Mouse (Mus musculus): Measurements from ENCODE around the gene Nelfb. TPM values are rescaled to one million over a fixed set of nuclear protein-coding genes. Genes with fewer than 3 reads are reported as not detected.
A peak's percentile ranks its signal among the peaks of the same experiment; 100 is the strongest.

The Nelfb gene
- polyA plus RNA-seq, 1 experiment from 2014 or later = 126 TPM

DNA sequence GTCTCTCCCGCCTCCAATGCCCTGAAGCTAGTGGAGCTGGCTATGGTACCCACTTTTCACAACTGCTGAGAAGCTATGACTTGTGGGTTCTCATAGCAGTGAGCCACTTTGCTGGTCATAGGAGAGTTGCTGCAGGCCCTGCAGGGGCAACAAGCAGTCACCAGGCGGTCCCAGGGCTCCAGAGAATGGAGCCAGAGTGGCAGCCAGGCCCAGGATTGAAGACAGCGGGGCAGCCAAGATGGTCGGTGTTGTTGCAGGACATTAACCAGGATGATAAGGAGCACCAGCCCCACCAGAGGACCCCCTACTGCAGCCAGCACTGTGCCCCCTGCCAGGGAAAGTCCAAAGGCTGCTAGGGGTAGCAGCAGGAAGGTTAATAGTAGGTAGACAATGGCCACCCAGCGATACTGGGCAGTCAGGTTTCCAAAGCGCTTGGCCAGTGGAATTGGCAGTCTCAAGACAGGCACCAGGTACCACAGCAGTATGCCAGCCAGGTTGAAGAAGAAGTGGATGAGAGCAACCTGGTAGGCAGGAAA lies 17.8 kb upstream of the Nelfb start:
- 67% methylated on average over 6 of the region's 6 CpGs for WGBS
- no peaks in the 10 kb centered on the region for H3K9me3 ChIP-seq
- no peak for ATAC-seq (replicated peaks)
- peak overlapping the region; percentile 28; the same call in 1 of the 2 replicates for H3K4me2 ChIP-seq
- no peak overlapping the region for H3K9ac ChIP-seq
- H3K4me3 ChIP-seq = no peak overlapping the region
- no peaks in the 10 kb centered on the region for H3K27me3 ChIP-seq (replicated peaks)
- H3K27ac ChIP-seq = no peak overlapping the region
- no peaks in the 10 kb centered on the region for H3K36me3 ChIP-seq (replicated peaks)
- peaks cover 12% of the 10 kb centered on the region for H3K4me1 ChIP-seq

DNA sequence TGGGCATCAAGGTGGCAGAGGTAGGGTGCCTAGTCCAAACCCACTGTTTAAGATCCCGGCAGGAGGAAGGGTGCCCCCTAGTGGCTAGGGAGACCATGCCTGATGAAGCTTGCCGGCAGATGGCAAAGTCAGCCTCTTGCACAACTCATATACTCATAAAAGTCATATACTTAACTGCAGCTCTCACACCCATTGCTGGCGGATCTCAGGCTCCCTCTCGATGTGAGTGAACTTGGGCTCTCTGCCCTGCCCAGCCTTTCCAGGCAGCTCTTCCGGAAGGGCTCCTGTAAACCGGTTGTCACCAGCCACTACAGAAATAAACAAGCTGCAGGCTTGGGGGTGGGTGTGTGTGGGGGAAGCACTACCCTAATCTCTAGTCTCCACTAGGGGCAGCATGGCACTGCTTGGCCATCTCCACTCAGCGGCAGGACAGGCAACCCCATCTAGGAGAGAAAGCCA lies 17.2 kb upstream of the Nelfb start:
- Histone ChIP-seq H3K27ac (peak overlapping the region; percentile 44), H3K4me1 (peaks cover 16% of the 10 kb centered on the region), H3K36me3 (replicated peaks) (no peaks in the 10 kb centered on the region), H3K27me3 (replicated peaks) (no peaks in the 10 kb centered on the region), H3K9ac (no peak overlapping the region), H3K9me3 (no peaks in the 10 kb centered on the region), H3K4me3 (no peak overlapping the region), H3K4me2 (peak overlapping the region; percentile 28; the same call in 1 of the 2 replicates)
- no peak for ATAC-seq (replicated peaks)
- WGBS = under 1% methylated on average over 7 of the region's 7 CpGs

DNA sequence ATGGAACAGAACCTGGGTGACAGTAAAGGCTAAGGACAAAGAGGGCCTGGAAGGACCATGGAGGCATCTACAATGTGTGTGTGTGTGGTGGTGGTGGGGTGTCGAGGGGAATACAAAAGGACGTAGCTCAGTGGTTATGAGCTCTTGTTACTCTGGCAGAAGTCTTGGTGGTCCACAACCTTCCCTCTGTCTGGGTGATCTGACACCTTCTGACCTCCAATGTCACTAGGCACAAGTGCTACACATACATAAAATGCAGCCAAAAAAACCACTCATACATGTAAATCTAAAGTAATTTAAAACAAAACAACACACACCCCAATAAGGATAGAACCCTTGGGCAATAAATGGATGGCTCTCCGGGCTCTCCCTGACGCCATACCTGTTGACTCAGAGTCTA lies 16.1 kb upstream of the Nelfb start:
- ATAC-seq (replicated peaks) = no peak
- Histone ChIP-seq H3K4me1 (peaks cover 20% of the 10 kb centered on the region), H3K9me3 (no peaks in the 10 kb centered on the region), H3K27me3 (replicated peaks) (no peaks in the 10 kb centered on the region), H3K4me3 (no peak overlapping the region), H3K36me3 (replicated peaks) (no peaks in the 10 kb centered on the region), H3K4me2 (no peak overlapping the region), H3K27ac (no peak overlapping the region), H3K9ac (no peak overlapping the region)
- WGBS = 94% methylated on average over 4 of the region's 4 CpGs

DNA sequence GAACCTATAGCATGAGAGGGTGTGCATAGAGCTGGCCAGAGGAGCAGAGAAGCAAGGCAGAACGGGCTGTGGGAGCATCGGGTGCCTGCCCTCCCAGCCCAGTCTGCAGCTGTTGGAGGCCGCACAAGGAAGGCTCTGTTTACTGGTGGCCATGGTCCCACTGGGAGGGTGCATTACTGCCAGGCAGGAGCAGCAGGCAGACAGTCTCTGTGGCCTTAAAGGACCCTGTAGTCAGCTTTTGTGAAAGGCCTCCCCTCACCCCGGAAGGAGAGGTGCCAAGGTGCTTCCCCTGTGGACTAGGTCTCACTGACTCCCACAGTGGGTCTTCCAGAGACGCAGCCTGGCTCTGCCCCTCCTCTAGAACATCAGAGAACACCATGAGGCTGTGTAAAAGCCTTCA lies 15.6 kb upstream of the Nelfb start:
- H3K36me3 ChIP-seq (replicated peaks) = no peaks in the 10 kb centered on the region
- no peaks in the 10 kb centered on the region for H3K27me3 ChIP-seq (replicated peaks)
- no peak overlapping the region for H3K9ac ChIP-seq
- no peak overlapping the region for H3K27ac ChIP-seq
- WGBS = 83% methylated on average over 5 of the region's 5 CpGs
- no peak overlapping the region for H3K4me3 ChIP-seq
- H3K4me2 ChIP-seq = no peak overlapping the region
- H3K9me3 ChIP-seq = no peaks in the 10 kb centered on the region
- peaks cover 20% of the 10 kb centered on the region for H3K4me1 ChIP-seq
- ATAC-seq (replicated peaks) = no peak

DNA sequence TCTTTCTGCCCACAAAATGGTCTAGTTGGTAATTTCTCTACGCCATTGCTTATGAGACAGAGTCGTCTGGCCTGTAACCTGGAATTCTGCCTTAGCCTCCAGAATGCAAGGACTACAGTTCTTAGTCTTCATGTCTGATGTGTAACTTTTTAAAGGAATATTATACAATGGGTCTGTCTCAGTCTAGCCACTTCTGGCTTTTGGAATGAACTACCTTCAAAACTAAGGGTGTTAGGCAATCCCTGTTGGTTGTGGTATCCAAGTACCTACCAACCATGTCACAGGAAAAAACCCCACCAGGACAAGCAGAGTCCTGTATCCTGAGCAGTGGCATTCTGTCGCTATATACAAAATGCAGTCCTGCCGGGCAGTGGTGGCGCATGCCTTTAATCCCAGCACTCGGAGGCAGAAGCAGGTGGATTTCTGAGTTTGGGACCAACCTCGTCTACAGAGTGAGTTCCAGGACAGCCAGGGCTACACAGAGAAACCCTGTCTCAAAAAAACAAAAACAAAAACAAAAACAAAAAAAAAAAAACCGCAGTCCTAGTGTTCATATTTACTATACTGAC lies 14.6 kb upstream of the Nelfb start:
- ATAC-seq (replicated peaks) = no peak
- H3K9ac ChIP-seq = no peak overlapping the region
- H3K9me3 ChIP-seq = no peaks in the 10 kb centered on the region
- H3K36me3 ChIP-seq (replicated peaks) = no peaks in the 10 kb centered on the region
- 0 out of 2 replicates have a peak overlapping the region, but pooled peaks have one; percentile 99 for H3K27ac ChIP-seq
- H3K27me3 ChIP-seq (replicated peaks) = no peaks in the 10 kb centered on the region
- H3K4me2 ChIP-seq = peak overlapping the region; percentile 51; the same call in 1 of the 2 replicates
- peaks cover 20% of the 10 kb centered on the region for H3K4me1 ChIP-seq
- WGBS = 71% methylated on average over 8 of the region's 8 CpGs
- H3K4me3 ChIP-seq = no peak overlapping the region; the same call in 1 of the 2 replicates

DNA sequence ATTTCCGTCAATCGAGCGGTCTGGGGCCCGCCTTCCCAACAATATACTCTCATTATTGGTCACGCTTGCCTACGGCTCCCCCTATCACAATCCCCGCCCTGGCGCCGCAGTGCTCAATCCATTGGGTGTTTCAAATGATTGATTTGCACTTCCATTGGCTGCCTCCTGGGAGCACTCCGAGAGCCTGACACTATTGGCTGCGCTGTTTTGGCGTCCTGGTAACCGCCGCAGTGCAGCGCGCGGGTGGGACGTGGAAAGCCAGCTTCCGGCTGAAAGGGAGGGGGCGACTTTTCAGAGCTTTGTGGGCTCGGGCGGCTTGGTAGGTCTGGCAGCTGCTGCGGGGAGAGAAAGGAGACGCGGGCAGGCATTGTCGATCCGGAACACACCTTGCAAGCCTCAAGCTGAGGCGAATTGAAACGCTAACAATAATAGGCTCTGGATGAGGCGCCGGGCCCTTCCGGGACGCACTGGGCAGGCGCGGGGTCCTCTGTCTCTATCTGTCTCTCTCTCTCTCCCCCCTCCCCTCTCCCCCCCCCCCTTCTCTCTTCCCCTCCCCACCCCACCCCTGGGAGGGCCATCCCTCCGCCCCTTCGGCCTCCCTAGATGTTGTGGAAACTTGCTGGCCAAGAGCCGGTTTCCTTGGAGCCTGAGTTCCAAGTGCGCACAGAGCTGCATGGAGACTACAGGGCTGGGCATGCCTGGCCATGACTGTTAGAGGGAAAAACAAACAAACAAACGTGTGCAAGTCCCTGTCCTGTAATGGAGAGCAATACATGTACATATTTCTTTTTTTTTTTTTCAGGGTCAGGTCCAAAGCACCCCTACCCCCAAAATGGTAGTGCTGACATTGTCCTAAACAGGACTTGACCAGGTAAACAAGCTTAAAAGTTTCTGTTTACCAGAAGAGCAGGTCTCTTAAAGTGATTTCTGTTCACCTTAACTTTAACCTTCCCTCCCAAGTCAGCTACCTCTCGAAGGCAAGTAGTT lies 13.8 kb upstream of the Nelfb start:
- Histone ChIP-seq H3K9me3 (no peaks in the 10 kb centered on the region), H3K36me3 (replicated peaks) (no peaks in the 10 kb centered on the region), H3K27ac (peak overlapping the region; percentile 99), H3K4me3 (peak overlapping the region; percentile 61), H3K9ac (peak overlapping the region; percentile 77), H3K4me2 (peak overlapping the region; percentile 51), H3K4me1 (peaks cover 20% of the 10 kb centered on the region), H3K27me3 (replicated peaks) (no peaks in the 10 kb centered on the region)
- 2% methylated on average over 41 of the region's 41 CpGs for WGBS
- ATAC-seq (replicated peaks) = peak; percentile 97

DNA sequence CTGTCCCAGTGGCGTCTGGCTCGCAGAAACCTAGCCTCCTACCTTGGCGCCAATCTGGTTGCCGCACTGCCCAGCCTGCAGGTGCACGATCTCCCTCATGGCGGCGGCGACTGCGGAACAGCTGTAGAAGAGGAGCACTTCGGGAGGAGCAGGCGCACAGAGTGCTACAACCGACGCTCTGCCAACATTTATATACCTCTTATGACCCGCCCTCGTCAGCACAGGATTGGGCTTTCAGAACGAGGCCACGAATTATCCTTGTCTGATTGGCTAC lies 13.1 kb upstream of the Nelfb start, which contains the start of gene Tubb4b:
Tubb4b (minus strand) TSS at position 211 of the 274 bp plus-strand sequence.
- 0% methylated on average over 17 of the region's 17 CpGs for WGBS
- H3K27me3 ChIP-seq (replicated peaks) = no peaks in the 10 kb centered on the region
- H3K9ac ChIP-seq = peak within 1 kb of the TSS; percentile 89
- H3K27ac ChIP-seq = peak within 1 kb of the TSS; percentile 99
- no peak for ATAC-seq (replicated peaks)
- H3K9me3 ChIP-seq = no peaks in the 10 kb centered on the region
- H3K4me2 ChIP-seq = peak within 1 kb of the TSS; percentile 90
- peak within 1 kb of the TSS; percentile 98 for H3K4me3 ChIP-seq
- H3K4me1 ChIP-seq = peaks cover 20% of the 10 kb centered on the region
- H3K36me3 ChIP-seq (replicated peaks) = no peaks in the 10 kb centered on the region

DNA sequence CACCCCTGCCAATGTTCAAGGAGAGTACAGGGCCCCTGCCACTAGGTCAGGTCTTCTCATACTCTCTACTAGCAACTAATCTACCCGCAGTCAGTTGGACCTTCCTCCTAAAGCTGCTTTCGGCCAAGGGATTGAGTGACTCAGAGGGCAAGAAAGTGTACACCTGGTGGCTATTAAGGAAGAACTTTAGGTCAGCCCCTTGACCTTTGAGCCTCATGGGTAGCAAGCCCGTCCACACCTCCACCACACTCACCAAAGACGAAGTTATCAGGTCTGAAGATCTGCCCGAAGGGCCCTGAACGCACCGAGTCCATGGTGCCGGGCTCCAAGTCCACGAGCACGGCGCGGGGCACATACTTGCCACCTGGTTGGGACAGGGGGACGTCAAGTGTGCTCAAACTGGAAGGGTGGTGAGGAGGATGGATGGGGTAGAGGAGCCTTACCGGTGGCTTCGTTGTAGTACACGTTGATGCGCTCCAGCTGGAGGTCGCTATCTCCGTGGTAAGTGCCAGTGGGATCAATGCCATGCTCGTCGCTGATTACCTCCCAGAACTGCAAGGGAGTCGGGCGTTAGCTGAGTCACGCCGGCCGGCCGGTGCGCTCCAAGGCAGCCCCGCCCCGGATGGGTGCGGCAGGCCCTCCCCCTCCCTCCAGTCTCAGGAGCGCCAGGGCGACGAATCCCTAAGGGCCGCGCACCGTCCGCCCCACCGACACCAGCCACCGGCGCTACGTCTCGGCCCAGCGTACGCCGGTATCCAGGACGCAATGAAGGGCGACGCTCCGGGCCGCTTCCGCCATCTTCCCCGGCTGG lies 12.6 kb upstream of the Nelfb start:
- 2% methylated on average over 53 of the region's 53 CpGs for WGBS
- Histone ChIP-seq H3K27me3 (replicated peaks) (no peaks in the 10 kb centered on the region), H3K27ac (peak overlapping the region; percentile 92), H3K4me1 (peaks cover 19% of the 10 kb centered on the region), H3K4me2 (peak overlapping the region; percentile 90), H3K36me3 (replicated peaks) (no peaks in the 10 kb centered on the region), H3K9ac (peak overlapping the region; percentile 89), H3K4me3 (peak overlapping the region; percentile 98), H3K9me3 (no peaks in the 10 kb centered on the region)
- no peak; the same call in 1 of the 2 replicates for ATAC-seq (replicated peaks)

DNA sequence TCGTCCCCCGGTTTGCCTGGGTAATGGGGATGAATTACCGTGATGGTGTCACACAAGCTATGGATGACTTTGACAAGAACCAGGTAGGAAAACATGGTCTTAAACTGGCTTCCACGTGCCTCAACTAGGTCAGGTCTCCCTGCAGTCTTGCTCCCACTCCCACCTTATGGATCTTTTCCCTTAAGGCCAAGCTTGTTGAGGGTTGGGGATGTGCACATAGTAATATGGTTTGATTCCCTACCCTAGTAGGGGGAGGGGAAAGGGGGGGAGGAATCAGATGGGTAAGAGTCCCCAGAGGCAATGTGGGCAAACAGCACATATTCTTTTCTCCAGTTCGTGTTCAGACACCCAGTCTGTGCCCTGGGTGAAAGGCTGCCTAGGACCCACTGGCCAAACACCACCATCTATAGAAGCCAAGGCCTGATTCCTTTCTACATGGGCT lies 10.1 kb upstream of the Nelfb start:
- H3K9me3 ChIP-seq = no peaks in the 10 kb centered on the region
- no peaks in the 10 kb centered on the region for H3K36me3 ChIP-seq (replicated peaks)
- no peak overlapping the region for H3K4me2 ChIP-seq
- H3K4me1 ChIP-seq = peaks cover 16% of the 10 kb centered on the region
- ATAC-seq (replicated peaks) = no peak
- WGBS = 80% methylated on average over 5 of the region's 5 CpGs
- no peaks in the 10 kb centered on the region for H3K27me3 ChIP-seq (replicated peaks)
- H3K27ac ChIP-seq = no peak overlapping the region
- H3K9ac ChIP-seq = no peak overlapping the region
- H3K4me3 ChIP-seq = no peak overlapping the region

DNA sequence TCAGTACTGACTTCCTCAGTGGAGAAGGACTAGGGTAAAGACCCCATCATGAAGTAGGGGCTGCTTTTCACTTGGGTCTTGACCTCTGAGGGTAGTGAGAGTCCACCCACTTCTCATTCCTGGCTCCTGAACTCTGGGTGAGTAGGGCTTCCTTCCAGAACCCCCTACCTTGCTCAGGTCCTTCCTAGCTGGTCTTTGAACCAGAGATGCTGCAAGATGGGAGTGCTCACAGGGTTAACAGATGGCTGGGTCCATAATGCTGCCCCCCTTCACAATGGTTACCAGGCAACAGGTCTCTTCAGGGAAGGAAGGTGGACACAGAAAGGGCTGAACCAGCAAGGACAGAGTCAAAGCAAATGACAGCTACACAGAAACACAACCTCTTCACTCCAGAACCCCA lies 7.2 kb upstream of the Nelfb start, which contains the start of gene Fam166a:
Fam166a (plus strand) TSS at position 301 of the 400 bp plus-strand sequence.
- ATAC-seq (replicated peaks) = no peak
- peaks cover 4% of the 10 kb centered on the region for H3K4me1 ChIP-seq
- H3K4me3 ChIP-seq = no peak within 1 kb of the TSS
- no peaks in the 10 kb centered on the region for H3K9me3 ChIP-seq
- no peaks in the 10 kb centered on the region for H3K27me3 ChIP-seq (replicated peaks)
- H3K9ac ChIP-seq = no peak within 1 kb of the TSS
- H3K4me2 ChIP-seq = no peak within 1 kb of the TSS
- H3K36me3 ChIP-seq (replicated peaks) = no peaks in the 10 kb centered on the region
- no peak within 1 kb of the TSS for H3K27ac ChIP-seq

DNA sequence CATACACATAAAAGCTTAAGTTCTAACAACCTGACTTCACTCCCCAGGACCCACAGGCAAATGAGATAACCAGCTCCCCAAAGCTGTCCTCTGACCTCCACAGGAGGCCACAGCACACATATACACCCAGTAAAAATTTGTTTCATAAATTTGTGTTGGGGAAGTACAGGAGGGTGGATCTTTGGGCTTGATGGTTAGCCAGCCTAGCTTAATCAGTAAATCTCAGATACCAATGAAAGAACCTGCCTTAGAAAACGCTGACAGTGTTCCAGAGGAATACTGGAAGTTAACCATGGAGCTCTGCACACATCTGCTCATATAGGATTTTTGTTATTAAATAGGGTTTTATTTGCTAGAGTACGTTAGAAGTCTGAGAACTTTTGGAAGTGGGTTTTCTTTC lies 6.4 kb upstream of the Nelfb start:
- Histone ChIP-seq H3K4me3 (no peak overlapping the region), H3K9ac (no peak overlapping the region), H3K4me1 (no peaks in the 10 kb centered on the region), H3K36me3 (replicated peaks) (no peaks in the 10 kb centered on the region), H3K4me2 (no peak overlapping the region), H3K27ac (no peak overlapping the region), H3K27me3 (replicated peaks) (no peaks in the 10 kb centered on the region), H3K9me3 (no peaks in the 10 kb centered on the region)
- ATAC-seq (replicated peaks) = no peak
- WGBS = 66% methylated on average over 2 of the region's 2 CpGs

DNA sequence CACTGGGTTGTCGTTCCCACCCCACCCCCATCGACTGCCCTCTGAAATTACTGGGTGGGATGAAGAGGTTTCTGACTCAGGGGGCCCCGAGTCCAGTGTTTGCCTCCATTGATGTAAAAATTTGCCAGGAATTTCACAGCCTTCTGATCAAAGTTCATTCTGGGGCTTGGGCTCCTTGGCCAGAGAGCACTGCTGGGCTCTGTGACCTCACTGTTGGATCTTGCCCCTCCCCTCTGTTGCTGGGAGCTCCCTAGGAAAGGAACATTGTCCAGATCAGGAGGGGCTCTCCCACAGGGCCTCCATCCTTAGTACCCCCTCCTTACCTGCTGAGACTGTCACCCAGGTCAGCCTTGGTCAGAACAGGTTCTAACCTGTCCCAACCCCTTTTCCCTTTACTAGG lies 3.2 kb upstream of the Nelfb start, which contains the start of gene Stpg3:
Stpg3 (minus strand) TSS at position 194 of the 400 bp plus-strand sequence.
- WGBS = 57% methylated on average over 3 of the region's 3 CpGs
- Histone ChIP-seq H3K36me3 (replicated peaks) (no peaks in the 10 kb centered on the region), H3K4me1 (peaks cover 15% of the 10 kb centered on the region), H3K9ac (no peak within 1 kb of the TSS), H3K27ac (no peak within 1 kb of the TSS), H3K27me3 (replicated peaks) (no peaks in the 10 kb centered on the region), H3K4me3 (no peak within 1 kb of the TSS), H3K9me3 (no peaks in the 10 kb centered on the region), H3K4me2 (no peak within 1 kb of the TSS)
- ATAC-seq (replicated peaks) = no peak
